ENCODE assay signal across 8 mouse cellular contexts in the genomic region with DNA sequence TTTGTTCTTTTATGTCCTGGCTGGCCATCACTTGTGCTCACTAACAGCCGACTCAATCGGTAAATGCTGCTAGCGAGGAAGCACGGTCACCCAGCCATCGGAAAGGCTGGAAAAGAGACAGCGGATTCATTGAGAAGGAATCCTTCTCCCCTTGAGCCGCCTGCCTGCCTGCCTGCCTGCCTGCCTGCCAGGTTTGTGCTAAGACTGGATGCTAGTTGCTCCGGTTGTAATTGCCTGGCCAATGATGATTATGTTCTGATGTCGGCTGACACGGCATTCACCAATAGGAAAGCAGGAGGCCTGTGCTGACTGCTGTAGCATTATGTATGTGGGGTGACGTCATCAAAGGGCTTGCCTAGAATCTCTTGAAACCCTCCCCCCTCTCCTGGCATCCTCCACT. TPM values are rescaled to one million over a fixed set of nuclear protein-coding genes. Genes with fewer than 3 reads are reported as not detected.
DNase-seq lines count a peak whose midpoint lies in the region; ATAC-seq and TF ChIP-seq lines count a peak whose summit lies in the region.

No protein-coding gene starts in this region.

- peak; percentile 95 for ATAC-seq in forebrain, embryonic 15.5 days (replicated peaks)
- ATAC-seq in lung, embryonic 14.5 days (ENCODE audit: insufficient read depth) = peak; percentile 90

- H3K4me1 ChIP-seq in ES-E14 (ENCODE audit: control insufficient read depth in 2 of 2, insufficient read depth in 2 of 2, low read length in 2 of 2, poor library complexity in 1 of 2) = peaks cover 9 to 43% of the 10 kb centered on the region in 2 experiments
- peaks cover 45% of the 10 kb centered on the region for H3K4me1 ChIP-seq in forebrain, embryonic 15.5 days
- peaks cover 15% of the 10 kb centered on the region for H3K4me1 ChIP-seq in lung, embryonic 14.5 days (ENCODE audit: insufficient read depth)
- peaks cover 7% of the 10 kb centered on the region for H3K4me1 ChIP-seq in olfactory bulb, adult 2 months (ENCODE audit: control insufficient read depth, insufficient read depth, low read length)
- H3K4me1 ChIP-seq in thymus, adult 2 months (replicated peaks; ENCODE audit: control insufficient read depth, insufficient read depth, low read length) = peaks cover 10% of the 10 kb centered on the region

- H3K27me3 ChIP-seq in forebrain, embryonic 15.5 days = no peaks in the 10 kb centered on the region
- no peaks in the 10 kb centered on the region for H3K27me3 ChIP-seq in lung, embryonic 14.5 days (ENCODE audit: insufficient read depth, low read length)
- no peaks in the 10 kb centered on the region for H3K27me3 ChIP-seq in thymus, adult 2 months (ENCODE audit: control insufficient read depth, insufficient read depth, low read length)

- peak; percentile 95 for DNase-seq in ES-E14 (ENCODE audit: low read depth, low spot score)
- DNase-seq in cerebellum, adult 11-12 months = peak; percentile 97
- DNase-seq in heart, postnatal 36 days = peak; percentile 65 to 67
- peak; percentile 90 to 97 for DNase-seq in layer of hippocampus, adult 2 months (ENCODE audit: low spot score in 2 of 2)
- peak; percentile 99 for DNase-seq in lung, embryonic 14.5 days
- DNase-seq in thymus, adult 2 months = peak; percentile 82

- H3K4me3 ChIP-seq in ES-E14 (ENCODE audit: insufficient read depth in 1 of 2, low read depth in 1 of 2, low read length in 2 of 2, poor library complexity in 1 of 2, severe bottlenecking in 1 of 2) = peak overlapping the region; percentile 70 to 84
- peak overlapping the region; percentile 79 for H3K4me3 ChIP-seq in forebrain, embryonic 15.5 days
- H3K4me3 ChIP-seq in layer of hippocampus, adult 2 months = peak overlapping the region; percentile 59
- H3K4me3 ChIP-seq in lung, embryonic 14.5 days (ENCODE audit: low read depth, low read length) = peak overlapping the region; percentile 35
- peak overlapping the region; percentile 50 for H3K4me3 ChIP-seq in olfactory bulb, adult 2 months (ENCODE audit: insufficient read depth, low read depth, low read length)
- H3K4me3 ChIP-seq in thymus, adult 2 months (ENCODE audit: control insufficient read depth, insufficient read depth, low read length) = peak overlapping the region; percentile 15

- peak overlapping the region; percentile 63 for H3K9ac ChIP-seq in ES-E14 (ENCODE audit: insufficient read depth, low read depth, low read length, poor library complexity, severe bottlenecking)
- peak overlapping the region; percentile 96 for H3K9ac ChIP-seq in forebrain, embryonic 15.5 days (replicated peaks)
- H3K9ac ChIP-seq in lung, embryonic 14.5 days = peak overlapping the region; percentile 58

- H3K27ac ChIP-seq in ES-E14 (ENCODE audit: insufficient read depth, low read depth, low read length, poor library complexity, severe bottlenecking) = peak overlapping the region; percentile 78
- H3K27ac ChIP-seq in forebrain, embryonic 15.5 days (replicated peaks) = peak overlapping the region; percentile 99
- H3K27ac ChIP-seq in layer of hippocampus, adult 2 months = peak overlapping the region; percentile 97
- peak overlapping the region; percentile 93 for H3K27ac ChIP-seq in lung, embryonic 14.5 days (ENCODE audit: low read depth)
- H3K27ac ChIP-seq in olfactory bulb, adult 2 months (ENCODE audit: insufficient read depth, low read depth, low read length) = peak overlapping the region; percentile 98
- H3K27ac ChIP-seq in thymus, adult 2 months (ENCODE audit: control insufficient read depth, insufficient read depth, low read length) = no peak overlapping the region

- in situ Hi-C loops in ES-E14 (cut with MboI; ENCODE audit: low sequenced_read_pairs in 2 of 2, unreplicated experiment in 2 of 2) = no loop called here

- peak overlapping the region; percentile 69 for H3K4me2 ChIP-seq in forebrain, embryonic 15.5 days (replicated peaks)
- peak overlapping the region; percentile 83 for H3K4me2 ChIP-seq in lung, embryonic 14.5 days

- intact Hi-C loops in heart, postnatal 36 days (cut with DNase I) = loop anchor here (5.0 kb wide), 1 partner anchor 291 kb away; no protein-coding TSS in a partner anchor

- TF ChIP-seq CTCF in layer of hippocampus, adult 2 months (conservative IDR thresholded peaks at IDR 0.05) = no peak
- no peak for TF ChIP-seq CTCF in lung, embryonic 14.5 days (IDR thresholded peaks at IDR 0.05; ENCODE audit: low read depth)
- TF ChIP-seq CTCF in olfactory bulb, adult 2 months (IDR thresholded peaks at IDR 0.05; ENCODE audit: insufficient read depth, low read depth, low read length) = no peak
- no peak for TF ChIP-seq CTCF in thymus, adult 2 months (IDR thresholded peaks at IDR 0.05; ENCODE audit: borderline replicate concordance, control insufficient read depth, extremely low read depth, insufficient read depth, low read length, poor library complexity)

- no peaks in the 10 kb centered on the region for H3K9me3 ChIP-seq in ES-E14 (ENCODE audit: control insufficient read depth, insufficient read depth, low read depth, low read length)
- no peaks in the 10 kb centered on the region for H3K9me3 ChIP-seq in forebrain, embryonic 15.5 days
- no peaks in the 10 kb centered on the region for H3K9me3 ChIP-seq in lung, embryonic 14.5 days (ENCODE audit: low read depth, low read length)

- 0% methylated on average over 11 of the region's 11 CpGs for WGBS in forebrain, embryonic 15.5 days
- WGBS in lung, embryonic 14.5 days = under 1% methylated on average over 11 of the region's 11 CpGs
- 1% methylated on average over 11 of the region's 11 CpGs for WGBS in olfactory bulb, adult 2 months
- 8% methylated on average over 11 of the region's 11 CpGs for WGBS in thymus, adult 2 months

- peak; percentile 94 for TF ChIP-seq POLR2A in olfactory bulb, adult 2 months (IDR thresholded peaks at IDR 0.05; ENCODE audit: insufficient read depth, low read depth, low read length)
- TF ChIP-seq POLR2A in thymus, adult 2 months (IDR thresholded peaks at IDR 0.05; ENCODE audit: control insufficient read depth, extremely low read depth, insufficient read depth, low read length, poor library complexity) = peak; percentile 79

- H3K36me3 ChIP-seq in ES-E14 (ENCODE audit: control insufficient read depth, insufficient read depth, low read length, poor library complexity, severe bottlenecking) = peaks cover 9% of the 10 kb centered on the region
- no peaks in the 10 kb centered on the region for H3K36me3 ChIP-seq in forebrain, embryonic 15.5 days
- peaks cover 4% of the 10 kb centered on the region; the same call in 1 of the 2 replicates for H3K36me3 ChIP-seq in lung, embryonic 14.5 days (ENCODE audit: insufficient read depth)
- no peaks in the 10 kb centered on the region for H3K36me3 ChIP-seq in thymus, adult 2 months (ENCODE audit: control insufficient read depth, insufficient read depth, low read length)

TF ChIP-seq in ES-E14, 5 proteins besides CTCF, POLR2A, EP300 and RAD21:
- TF ChIP-seq MAFK (IDR thresholded peaks at IDR 0.05; ENCODE audit: insufficient read depth, low read depth, low read length) (no peak), ZC3H11A (IDR thresholded peaks at IDR 0.05; ENCODE audit: borderline replicate concordance, low read depth, low read length) (no peak), ZNF384 (IDR thresholded peaks at IDR 0.05; ENCODE audit: low read depth, low read length) (no peak), HCFC1 (IDR thresholded peaks at IDR 0.05; ENCODE audit: borderline replicate concordance, insufficient read depth, low read length) (no peak), CHD2 (IDR thresholded peaks at IDR 0.05; ENCODE audit: low read depth, low read length) (no peak)
TF ChIP-seq in ES-E14: peak in this region for 0.

RNA-seq across cellular contexts. Expression of a gene that starts 4.0 kb away (rescaled TPM):
- total RNA-seq in ES-E14 (2012; rRNA removed) = 109 and 118 TPM in 2 replicates
- 34.6 and 39.9 TPM in 2 replicates for polyA plus RNA-seq in forebrain, embryonic 15.5 days (2015; fragmentation: Nextera tagmentation; extraction: Ambion mirVana)
- total RNA-seq in heart, postnatal 36 days (2021) = 1 to 10 TPM in 1 of 2 experiments, under 1 TPM in 1; 0.65 to 3.6 TPM
- 10 to 100 TPM; 28.3 to 30.4 TPM for total RNA-seq in layer of hippocampus, adult 2 months (2021)
- polyA plus RNA-seq in lung, embryonic 14.5 days (2014; fragmentation: Nextera tagmentation; extraction: Ambion mirVana) = 21.2 and 21.8 TPM in 2 replicates
- 155 TPM in 1 of 2 replicates, not detected in the other for polyA plus RNA-seq in olfactory bulb, adult 2 months (2012; ENCODE audit: insufficient read depth, insufficient read length, low replicate concordance, missing spikeins)
- 24.8 and 40.2 TPM in 2 replicates for polyA plus RNA-seq in thymus, adult 2 months (2012; rRNA removed)

Comparison
In these comparisons a context has a peak if more than half of its experiments do, and no peak if none do; other contexts are left out.
1. H3K4me3 ChIP-seq: peak in every context shown above with its lines; median percentile 79 in forebrain, embryonic 15.5 days; 77 in ES-E14; 59 in layer of hippocampus, adult 2 months; 50 in olfactory bulb, adult 2 months; 35 in lung, embryonic 14.5 days; 15 in thymus, adult 2 months.